Mouse (Mus musculus) brain, embryonic 14.5 days (tissue): ENCODE measurements around the gene Rflna.

Experiments used
- CTCF ChIP-seq: fragments of 200-500 bp; IDR thresholded peaks from 2 replicates; pipeline ENCODE4 v1.5.1; 2012; ENCODE audit warnings: inconsistent platforms, mild to moderate bottlenecking, moderate library complexity, borderline replicate concordance; ENCODE audit not compliant: insufficient read depth, insufficient read length; ENCODE audit errors: extremely low read depth
- POLR2A ChIP-seq: fragments of 200-500 bp; IDR thresholded peaks from 2 replicates; pipeline ENCODE4 v1.6.1; 2012; ENCODE audit warnings: mild to moderate bottlenecking, inconsistent platforms, borderline replicate concordance; ENCODE audit not compliant: poor library complexity, insufficient read depth, insufficient read length, severe bottlenecking; ENCODE audit errors: extremely low read depth

GRCm38 (mm10) chr5:125043448-125043847, 40.4 kb downstream of the Rflna start:
- TF ChIP-seq POLR2A (no peak), CTCF (no peak)
